Mouse (Mus musculus): ENCODE measurements around the gene Itch. TPM values are rescaled to one million over a fixed set of nuclear protein-coding genes. Genes with fewer than 3 reads are reported as not detected.
"Not testable (repeated sequence)": the region's sequence is repeated elsewhere in the genome, so short reads cannot be mapped to it uniquely, and the experiment has no call there.

Gene Itch
- total RNA-seq (2021): 10 to 100 TPM; 27.5 to 28.5 TPM

DNA sequence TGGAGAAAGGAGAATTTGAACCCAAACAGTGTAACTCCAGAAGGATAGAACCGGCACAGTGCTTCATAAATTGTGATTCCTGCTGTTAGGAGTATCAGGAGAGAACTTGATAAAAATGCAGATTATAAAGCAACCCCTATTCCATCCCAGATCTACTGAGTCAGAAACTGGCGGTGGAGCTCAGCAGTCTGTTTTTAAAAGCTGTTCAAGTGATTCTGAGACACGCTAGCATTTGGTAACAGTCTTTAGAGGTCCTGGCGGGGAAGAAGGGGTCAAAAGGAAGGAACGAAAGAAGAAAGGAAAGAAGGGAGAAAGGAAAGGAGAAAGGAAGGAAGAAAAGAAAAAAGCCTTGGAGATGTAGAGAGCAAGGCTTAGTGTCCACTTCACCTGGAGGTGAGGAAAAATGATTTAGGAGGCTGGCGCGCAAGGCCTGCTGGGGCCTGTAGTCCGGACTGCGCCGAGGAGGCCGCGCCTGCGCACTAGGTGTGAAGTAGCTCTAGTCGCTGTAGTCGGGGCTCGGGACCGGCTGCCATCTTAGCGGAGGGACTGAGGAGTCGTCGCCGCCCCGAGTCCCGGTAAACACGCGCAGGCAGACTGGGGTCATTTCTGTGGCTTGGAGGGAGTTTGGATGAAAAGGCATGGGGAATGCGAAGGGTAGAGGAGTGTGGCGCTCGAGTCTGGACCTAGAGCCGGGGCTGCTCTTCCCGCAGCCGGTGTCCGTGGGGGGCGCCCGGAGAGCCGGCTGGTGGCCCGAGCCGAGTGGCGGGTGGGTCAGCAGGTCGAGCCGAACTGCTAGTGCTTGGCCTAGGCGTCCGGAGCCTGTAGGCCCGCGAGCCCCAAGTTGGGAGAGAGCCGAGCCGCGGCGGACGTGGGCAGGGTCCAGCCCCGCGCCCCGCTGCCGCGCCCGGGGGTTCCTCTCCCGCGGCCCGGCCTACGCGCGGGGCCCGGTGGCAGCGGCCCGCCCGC, at the start of gene Itch:
TSS of gene Itch (plus strand) at position 499 of the 966 bp plus-strand sequence.
- intact Hi-C loops (cut with DNase I): loop anchor here (2.0 kb wide), 1 partner anchor 58 kb away; the partner anchor contains the start of gene Ahcy
- peak; percentile 89 to 91 for DNase-seq

- intact Hi-C loops (cut with DNase I): loop anchor here (5.0 kb wide), 2 partner anchors 108 to 303 kb away; no protein-coding TSS in a partner anchor
- no peak for DNase-seq
Measured at GRCm38 (mm10) chr2:155084546-155084945, 48.8 kb upstream of the Itch start.

GRCm38 (mm10) chr2:155086328-155086727, 47.0 kb upstream of the Itch start:
- no peak for DNase-seq
- intact Hi-C loops (cut with DNase I): no loop called here

DNA sequence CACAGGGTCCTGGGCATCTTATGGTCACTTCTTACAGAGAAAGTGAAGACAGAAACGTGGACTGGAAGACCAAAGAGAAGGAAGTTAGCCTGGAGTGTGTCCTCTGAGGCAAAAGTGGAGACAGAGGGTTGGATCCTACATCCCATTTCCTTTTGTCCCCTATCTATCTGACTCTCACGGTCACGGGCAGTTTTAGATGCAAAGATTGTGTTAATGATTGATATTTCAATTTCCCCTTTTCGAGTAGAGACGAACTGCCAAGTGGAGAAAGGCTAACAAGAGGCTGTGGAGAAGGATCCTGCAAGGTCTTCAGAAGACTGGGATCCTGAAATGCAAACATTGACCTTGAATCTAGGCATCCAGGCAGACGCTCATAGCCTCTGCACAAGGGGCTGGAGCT, 45.0 kb upstream of the Itch start:
- intact Hi-C loops (cut with DNase I): no loop called here
- no peak for DNase-seq

- DNase-seq: no peak
- intact Hi-C loops (cut with DNase I): no loop called here
Measured at GRCm38 (mm10) chr2:155090909-155091742, 42.2 kb upstream of the Itch start.

- DNase-seq: no peak
- intact Hi-C loops (cut with DNase I): no loop called here
Measured at GRCm38 (mm10) chr2:155091743-155092075, 41.6 kb upstream of the Itch start.

DNA sequence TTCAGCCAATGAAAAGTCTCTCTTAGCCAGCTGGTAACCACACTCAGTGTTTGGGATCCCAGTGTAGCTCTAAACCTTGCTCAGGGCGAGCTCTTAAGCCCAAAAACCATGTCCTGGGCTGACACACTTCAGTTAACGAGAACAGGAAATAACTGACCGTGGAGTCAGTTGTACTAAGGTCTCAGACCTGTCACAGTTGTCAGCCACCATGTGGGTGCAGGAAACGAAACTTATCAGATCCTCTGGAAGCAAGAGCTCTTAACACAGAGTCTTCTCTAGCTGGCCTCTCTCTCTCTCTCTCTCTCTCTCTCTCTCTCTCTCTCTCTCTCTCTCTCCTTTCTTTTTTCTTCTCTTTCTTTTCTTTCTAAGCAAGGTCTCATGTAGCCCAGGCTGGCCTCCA, 39.9 kb upstream of the Itch start:
- no peak for DNase-seq

GRCm38 (mm10) chr2:155098720-155099380, 34.5 kb upstream of the Itch start:
- DNase-seq: no peak
- intact Hi-C loops (cut with DNase I): no loop called here

More for the DNA sequence above, 39.9 kb upstream of the Itch start:
- intact Hi-C loops (cut with DNase I): no loop called here

GRCm38 (mm10) chr2:155099421-155099820, 33.9 kb upstream of the Itch start:
- peak; percentile 7 to 20 for DNase-seq
- intact Hi-C loops (cut with DNase I): no loop called here

DNA sequence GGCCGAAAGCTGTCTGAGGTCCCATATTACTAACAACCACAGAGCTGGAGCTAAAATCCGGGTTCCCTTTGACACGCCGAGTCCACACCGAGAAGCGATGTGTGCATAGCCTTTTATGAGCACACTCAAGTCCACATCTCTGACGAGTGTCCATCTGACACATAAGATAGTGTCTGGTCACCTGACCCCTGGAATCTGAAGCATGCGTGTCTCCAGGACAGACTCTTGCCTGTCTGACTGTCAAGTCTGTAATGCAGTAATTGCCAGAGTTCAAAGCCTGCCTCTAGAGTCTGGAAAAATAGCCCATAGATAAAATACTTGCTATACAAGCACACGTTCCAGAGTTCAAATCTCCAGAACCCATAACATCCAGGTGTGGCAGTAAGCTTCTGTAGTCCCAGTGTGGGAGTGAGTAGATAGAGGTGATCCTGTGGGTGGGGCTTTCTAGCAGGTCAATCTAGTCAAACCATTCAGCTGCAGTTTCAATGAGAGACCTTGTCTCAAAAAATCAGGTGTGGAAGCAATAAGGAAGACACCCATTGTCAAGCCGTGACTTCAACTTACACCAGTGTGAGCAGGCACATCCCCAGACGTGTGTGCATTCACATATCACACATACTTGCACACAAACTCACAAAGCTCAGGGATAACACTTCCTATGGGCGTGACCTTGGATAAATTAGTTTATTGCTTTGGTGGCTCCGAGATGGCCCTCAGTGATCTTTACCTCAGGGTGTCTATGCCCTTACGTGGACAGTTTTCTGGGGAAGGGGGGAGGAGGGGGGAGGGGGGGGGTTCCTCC, 33.1 kb upstream of the Itch start:
- intact Hi-C loops (cut with DNase I): no loop called here
- no peak for DNase-seq

- intact Hi-C loops (cut with DNase I): no loop called here
- no peak for DNase-seq
Measured at GRCm38 (mm10) chr2:155100796-155101259, 32.5 kb upstream of the Itch start.

- DNase-seq: no peak
- intact Hi-C loops (cut with DNase I): no loop called here
Measured at GRCm38 (mm10) chr2:155101761-155102181, 31.5 kb upstream of the Itch start.

GRCm38 (mm10) chr2:155103607-155104006, 29.7 kb upstream of the Itch start:
- DNase-seq: no peak
- intact Hi-C loops (cut with DNase I): no loop called here

- DNase-seq; intact Hi-C loops (cut with DNase I): not testable (repeated sequence)
Measured at GRCm38 (mm10) chr2:155107276-155107675, 26.0 kb upstream of the Itch start.

DNA sequence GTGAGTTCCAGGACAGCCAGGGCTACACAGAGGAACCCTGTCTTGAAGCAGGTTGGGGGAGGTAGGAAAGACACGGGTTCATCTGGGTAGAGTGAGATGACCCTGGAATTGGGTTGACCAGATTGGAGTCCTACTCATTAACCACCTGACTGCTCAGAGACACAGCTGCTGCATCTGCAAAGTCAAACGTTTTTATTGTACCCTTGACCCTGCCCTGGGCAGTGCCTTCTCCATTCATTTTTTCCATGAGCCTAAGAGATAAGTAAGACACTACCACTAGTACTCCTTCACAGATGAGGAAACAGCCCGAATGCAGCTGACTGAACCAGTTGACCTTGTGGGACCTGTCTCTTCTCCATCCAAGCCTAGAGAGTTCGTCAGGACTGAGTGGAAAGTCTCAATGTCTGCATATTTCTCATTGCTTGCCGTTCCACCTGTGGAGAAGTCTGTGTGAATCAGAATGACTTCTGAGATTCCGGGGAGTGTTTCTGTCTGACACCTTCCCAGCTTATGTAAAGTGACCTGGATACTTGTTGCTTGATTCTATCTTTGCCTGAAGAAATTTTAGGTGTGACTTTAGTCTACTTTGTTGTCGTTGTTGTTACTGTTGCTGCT, 18.0 kb upstream of the Itch start:
- no peak for DNase-seq
- intact Hi-C loops (cut with DNase I): no loop called here

DNA sequence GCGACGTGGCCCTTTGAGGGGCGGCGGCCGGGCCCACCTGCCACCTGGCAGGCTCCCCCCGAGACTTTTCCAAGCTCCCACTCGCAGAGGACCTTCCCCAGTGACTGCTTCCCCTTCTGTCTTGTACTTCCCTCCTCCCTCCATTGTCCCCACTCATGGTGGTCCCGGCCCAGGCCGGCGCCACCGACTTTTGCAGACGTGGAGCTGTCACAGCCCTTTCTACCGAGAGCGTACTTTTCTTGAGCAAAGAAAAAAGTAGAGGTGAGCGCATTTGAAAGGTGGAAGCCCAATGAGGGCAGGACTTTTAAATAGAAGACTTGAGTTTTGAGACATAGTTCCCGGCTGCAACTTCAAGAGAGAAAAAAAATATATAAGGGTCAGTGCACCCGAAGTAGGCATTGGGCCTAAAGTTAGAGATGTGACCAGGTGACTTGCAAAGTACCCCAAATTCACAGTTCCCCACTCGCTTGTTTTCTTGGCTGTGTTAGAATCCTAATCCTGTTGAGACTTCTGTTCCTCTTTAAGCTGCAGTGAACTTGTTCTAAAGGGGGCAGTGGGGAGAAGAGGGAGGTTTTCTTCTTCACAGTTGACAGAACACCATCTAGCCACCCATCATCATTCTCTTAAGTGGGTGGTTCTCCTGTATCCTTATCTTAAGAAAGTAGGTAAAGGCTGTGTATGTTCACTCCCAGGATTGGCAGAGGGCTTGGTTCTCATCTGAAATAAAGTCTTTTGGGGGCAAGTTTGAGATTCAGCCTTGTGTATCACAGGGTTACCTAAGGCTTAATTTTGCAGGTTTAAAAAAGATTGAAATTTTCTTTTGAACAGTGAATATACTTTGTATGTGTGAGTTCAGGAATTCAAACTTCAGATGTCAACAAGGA, 910 bp downstream of the Itch start:
- intact Hi-C loops (cut with DNase I): loop anchor here (2.0 kb wide), 1 partner anchor 59 kb away; the partner anchor contains the start of gene Ahcy
- DNase-seq: peak; percentile 14 to 33

DNA sequence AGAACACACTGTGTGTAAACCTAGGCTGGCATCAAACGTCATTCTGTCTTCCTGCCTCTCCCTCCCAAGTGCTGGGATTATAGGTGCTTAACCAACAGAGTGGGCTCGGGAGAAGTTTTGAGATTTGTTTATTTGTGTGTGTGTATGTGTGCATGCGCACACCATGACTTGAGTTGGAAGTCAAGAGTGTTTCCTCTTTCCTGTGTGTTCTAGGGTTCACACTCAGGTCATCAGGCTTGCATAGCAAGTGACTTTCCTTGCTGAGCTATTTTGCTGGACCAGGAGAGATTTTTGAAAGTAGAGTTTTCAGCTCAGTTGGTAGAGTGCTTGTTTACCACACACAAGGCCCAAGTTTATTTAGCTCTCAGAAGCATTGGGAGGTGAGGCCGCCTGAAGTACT, 1.8 kb downstream of the Itch start:
- DNase-seq: peak in 1 of 2 experiments; percentile 10
- intact Hi-C loops (cut with DNase I): no loop called here

GRCm38 (mm10) chr2:155135534-155135933, 2.2 kb downstream of the Itch start:
- DNase-seq: no peak
- intact Hi-C loops (cut with DNase I): no loop called here

Data from heart, postnatal 36 days (tissue).